Mouse (Mus musculus) small intestine, adult 2 months (tissue): ENCODE data around the gene Ank.

Source experiments
- CTCF ChIP-seq: fragments of 200-500 bp; IDR thresholded peaks from 2 replicates; pipeline ENCODE4 v1.5.1; 2012; ENCODE audit warnings: low read depth, mild to moderate bottlenecking, control low read depth, inconsistent platforms, low read length, moderate library complexity, mixed read lengths; ENCODE audit not compliant: insufficient replicate concordance, insufficient read length; ENCODE audit errors: extremely low read depth
- POLR2A ChIP-seq: fragments of 200-500 bp; IDR thresholded peaks from 2 replicates; pipeline ENCODE4 v1.6.1; 2012; ENCODE audit warnings: low read depth, mild to moderate bottlenecking, control low read depth, inconsistent platforms, low read length, moderate library complexity

DNA sequence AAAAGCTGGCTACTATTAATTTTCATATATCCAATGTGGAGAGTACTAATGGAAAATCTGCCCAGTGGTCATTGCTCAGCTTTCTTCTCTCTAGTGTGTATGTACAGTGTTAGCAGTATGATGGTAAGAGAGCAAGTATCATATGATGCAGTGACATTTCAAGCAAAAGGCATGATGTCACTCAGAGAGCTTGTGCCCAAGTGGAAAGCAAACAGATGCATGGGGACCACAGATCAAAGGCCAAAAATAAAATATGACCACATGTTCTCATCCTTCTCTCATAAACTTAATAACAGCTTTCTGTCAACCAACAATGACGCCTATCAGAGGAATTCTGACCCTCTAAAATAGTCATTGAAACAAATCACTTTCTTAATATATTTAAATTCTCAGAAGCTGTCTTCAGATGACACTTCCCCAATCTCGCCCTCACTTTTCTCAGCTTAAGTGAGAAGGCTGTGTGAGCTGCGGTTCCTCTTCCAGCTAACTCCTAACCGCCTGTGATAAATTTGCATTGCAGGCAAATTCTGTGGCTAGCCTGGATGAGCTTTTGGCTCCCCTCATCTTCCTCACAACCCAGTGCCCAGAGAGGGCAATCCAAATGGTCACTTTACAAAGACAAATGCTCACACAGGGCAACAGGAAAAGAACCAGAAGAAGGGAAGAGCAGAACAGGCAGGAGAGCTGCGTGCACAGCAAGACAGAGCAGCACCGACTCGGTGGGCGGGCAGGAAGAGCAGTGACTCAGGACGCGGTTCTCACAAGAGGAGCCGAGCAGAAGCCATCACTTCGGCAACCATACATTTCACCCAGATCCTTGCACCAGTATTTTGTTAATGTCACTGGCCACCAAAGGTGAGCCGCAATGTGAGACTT, 158.8 kb downstream of the Ank start:
- no peak for TF ChIP-seq CTCF
- TF ChIP-seq POLR2A = no peak
